ENCODE assay signal across 18 mouse cellular contexts in the genomic region with DNA sequence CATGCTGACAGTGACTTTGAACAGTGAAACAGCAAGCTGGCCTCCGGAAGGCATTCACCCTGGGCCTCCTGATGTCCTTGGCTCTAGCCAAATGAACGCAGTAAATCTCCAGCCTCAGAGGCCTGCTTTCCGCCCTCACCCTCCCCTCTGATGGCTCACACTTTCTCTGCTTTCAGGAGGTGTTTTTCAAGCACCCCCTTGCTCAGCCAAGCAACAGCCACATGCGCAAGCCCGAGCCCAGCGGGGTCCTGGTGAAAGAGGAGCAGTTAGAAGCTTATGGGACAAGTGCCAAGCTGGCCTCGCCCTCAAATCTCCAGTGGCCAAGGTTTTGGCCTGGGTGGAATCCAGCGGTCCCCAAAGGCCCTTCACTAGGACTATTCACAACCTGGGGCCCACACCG.
DNase-seq lines count a peak whose midpoint lies in the region; ATAC-seq and TF ChIP-seq lines count a peak whose summit lies in the region.
"Had no signal": no experiment of that assay in that cellular context is flagged by ENCODE, and none has a peak within 500 bp of the region (broad histone marks: within the 10 kb centered on the region; RNA-seq: fewer than 3 reads in every experiment).

No protein-coding gene starts in this region.

- H3K36me3 ChIP-seq in embryonic facial prominence, embryonic 13.5 days, result no peaks in the 10 kb centered on the region
- no peaks in the 10 kb centered on the region for H3K36me3 ChIP-seq in embryonic facial prominence, embryonic 10.5 days (replicated peaks)
- H3K36me3 ChIP-seq in limb, embryonic 14.5 days (ENCODE audit: control insufficient read depth, insufficient read depth, low read length), result no peaks in the 10 kb centered on the region
- H3K36me3 ChIP-seq: embryonic facial prominence, embryonic 15.5 days; forebrain, embryonic 12.5 days; heart, embryonic 13.5 days; kidney, embryonic 15.5 days; midbrain, embryonic 15.5 days had no signal

- peaks cover 2% of the 10 kb centered on the region; the same call in 1 of the 2 replicates for H3K27me3 ChIP-seq in embryonic facial prominence, embryonic 13.5 days
- H3K27me3 ChIP-seq in embryonic facial prominence, embryonic 10.5 days (replicated peaks; ENCODE audit: low read depth, poor library complexity, severe bottlenecking), result peaks cover 4% of the 10 kb centered on the region; the same call in 1 of the 2 replicates
- no peaks in the 10 kb centered on the region for H3K27me3 ChIP-seq in limb, embryonic 14.5 days (ENCODE audit: control insufficient read depth, insufficient read depth, low read length)
- H3K27me3 ChIP-seq: embryonic facial prominence, embryonic 15.5 days; kidney, embryonic 15.5 days had no signal

- 76% methylated on average over 9 of the region's 9 CpGs for WGBS in embryonic facial prominence, embryonic 13.5 days
- 84% methylated on average over 9 of the region's 9 CpGs for WGBS in embryonic facial prominence, embryonic 10.5 days
- WGBS in limb, embryonic 14.5 days, result 52% methylated on average over 9 of the region's 9 CpGs

- no peak for DNase-seq in embryonic facial prominence, embryonic 10.5 days (ENCODE audit: low spot score)
- DNase-seq in left cerebral cortex, postnatal 4 days, result peak; percentile 56
- no peak for DNase-seq in left cerebral cortex, adult 8-10 months (ENCODE audit: low spot score in 2 of 2)
- DNase-seq in adrenal gland, postnatal 10 days, result peak; percentile 72
- peak; percentile 14 for DNase-seq in limb, embryonic 14.5 days (ENCODE audit: low spot score)
- DNase-seq in lung, postnatal 14 days, result no peak
- DNase-seq: B cell, adult 2 months; heart, postnatal 4 days; liver; lung, adult 2 months; right cerebral cortex, postnatal 25 days had no signal

- TF ChIP-seq POLR2A in limb, embryonic 14.5 days (IDR thresholded peaks at IDR 0.05; ENCODE audit: borderline replicate concordance, extremely low read depth, insufficient read depth, insufficient read length), result no peak

- 0 out of 2 replicates have a peak overlapping the region, but pooled peaks have one; percentile 16 for H3K9ac ChIP-seq in embryonic facial prominence, embryonic 13.5 days
- no peak overlapping the region for H3K9ac ChIP-seq in limb, embryonic 14.5 days (ENCODE audit: low read depth, low read length, severe bottlenecking)
- H3K9ac ChIP-seq: embryonic facial prominence, embryonic 15.5 days; forebrain, embryonic 12.5 days; heart, embryonic 13.5 days; kidney, embryonic 15.5 days; midbrain, embryonic 15.5 days had no signal

- H3K9me3 ChIP-seq in embryonic facial prominence, embryonic 13.5 days, result no peaks in the 10 kb centered on the region
- H3K9me3 ChIP-seq in embryonic facial prominence, embryonic 10.5 days, result no peaks in the 10 kb centered on the region
- H3K9me3 ChIP-seq in limb, embryonic 14.5 days (ENCODE audit: control insufficient read depth, low read length), result no peaks in the 10 kb centered on the region
- H3K9me3 ChIP-seq: embryonic facial prominence, embryonic 15.5 days; forebrain, embryonic 12.5 days; heart, embryonic 13.5 days; kidney, embryonic 15.5 days; midbrain, embryonic 15.5 days had no signal

- ATAC-seq in embryonic facial prominence, embryonic 13.5 days (ENCODE audit: insufficient number of reproducible peaks, insufficient read depth, low FRiP score, low TSS enrichment, low read depth), result no peak
- ATAC-seq in limb, embryonic 14.5 days (ENCODE audit: low FRiP score, low read depth), result no peak
- ATAC-seq in monocyte, adult 5-6 weeks (replicated peaks; ENCODE audit: insufficient number of reproducible peaks, low FRiP score, low TSS enrichment, poor library complexity, severe bottlenecking), result no peak
- ATAC-seq: midbrain, embryonic 15.5 days had no signal

- H3K4me2 ChIP-seq in embryonic facial prominence, embryonic 13.5 days, result no peak overlapping the region
- no peak overlapping the region for H3K4me2 ChIP-seq in limb, embryonic 14.5 days (replicated peaks; ENCODE audit: low read depth, low read length, severe bottlenecking)
- H3K4me2 ChIP-seq: embryonic facial prominence, embryonic 15.5 days; forebrain, embryonic 12.5 days; heart, embryonic 13.5 days; kidney, embryonic 15.5 days; midbrain, embryonic 15.5 days had no signal

- H3K4me1 ChIP-seq in embryonic facial prominence, embryonic 13.5 days, result peaks cover 7% of the 10 kb centered on the region; the same call in 1 of the 2 replicates
- H3K4me1 ChIP-seq in embryonic facial prominence, embryonic 10.5 days, result 0 out of 2 replicates have a peak, but pooled peaks cover 3% of the 10 kb centered on the region
- peaks cover 20% of the 10 kb centered on the region for H3K4me1 ChIP-seq in limb, embryonic 14.5 days (ENCODE audit: control insufficient read depth, insufficient read depth, low read length)
- H3K4me1 ChIP-seq: embryonic facial prominence, embryonic 15.5 days; forebrain, embryonic 12.5 days; heart, embryonic 13.5 days; midbrain, embryonic 15.5 days had no signal

- no peak overlapping the region for H3K27ac ChIP-seq in embryonic facial prominence, embryonic 13.5 days
- H3K27ac ChIP-seq in embryonic facial prominence, embryonic 10.5 days (replicated peaks), result no peak overlapping the region
- H3K27ac ChIP-seq in limb, embryonic 14.5 days (replicated peaks; ENCODE audit: low read depth, low read length), result peak overlapping the region; percentile 58; the same call in 1 of the 2 replicates
- H3K27ac ChIP-seq: embryonic facial prominence, embryonic 15.5 days; forebrain, embryonic 12.5 days; heart, embryonic 13.5 days; kidney, embryonic 15.5 days; midbrain, embryonic 15.5 days had no signal

- H3K4me3 ChIP-seq in embryonic facial prominence, embryonic 13.5 days, result no peak overlapping the region
- H3K4me3 ChIP-seq in embryonic facial prominence, embryonic 10.5 days, result no peak overlapping the region
- no peak overlapping the region for H3K4me3 ChIP-seq in limb, embryonic 14.5 days (replicated peaks; ENCODE audit: low read length)
- H3K4me3 ChIP-seq: embryonic facial prominence, embryonic 15.5 days; forebrain, embryonic 12.5 days; heart, embryonic 13.5 days; kidney, embryonic 15.5 days; midbrain, embryonic 15.5 days had no signal

- intact Hi-C loops in left cerebral cortex, postnatal 4 days (cut with DNase I), result no loop called here

Comparison
In these comparisons a context has a peak if more than half of its experiments do, and no peak if none do; other contexts are left out.
1. DNase-seq: peak in left cerebral cortex, postnatal 4 days (single experiment), adrenal gland, postnatal 10 days (single experiment) and limb, embryonic 14.5 days (single experiment); none in embryonic facial prominence, embryonic 10.5 days (single experiment), left cerebral cortex, adult 8-10 months (0 of 2) and lung, postnatal 14 days (single experiment).